Mouse (Mus musculus) limb, embryonic 15.5 days (tissue): Measurements from ENCODE around the gene Hsd17b2. TPM values are rescaled to one million over a fixed set of nuclear protein-coding genes. Genes with fewer than 3 reads are reported as not detected.

Experiments
- ATAC-seq: fragments of 200-750 bp; cut with Nextera tagmentation; 2 replicates; pipeline ENCODE4 v1.8.0; 2017; ENCODE audit warnings: low read depth, moderate TSS enrichment; ENCODE audit not compliant: insufficient number of reproducible peaks, low FRiP score, low TSS enrichment
- H3K27ac ChIP-seq: fragments of 300-500 bp; sonication (generic); 2 replicates; pipeline ENCODE4 v1.5.1; 2015; ENCODE audit warnings: moderate library complexity, mild to moderate bottlenecking, inconsistent platforms
- H3K27me3 ChIP-seq: fragments of 300-500 bp; sonication (generic); 2 replicates; pipeline ENCODE4 v1.6.1; 2015; ENCODE audit warnings: inconsistent platforms
- H3K36me3 ChIP-seq: fragments of 300-500 bp; sonication (generic); 2 replicates; pipeline ENCODE4 v1.6.1; 2015; ENCODE audit warnings: inconsistent platforms
- H3K4me1 ChIP-seq: fragments of 300-500 bp; sonication (generic); 2 replicates; pipeline ENCODE4 v1.6.1; 2015; ENCODE audit warnings: inconsistent platforms
- H3K4me2 ChIP-seq: fragments of 300-500 bp; sonication (generic); 2 replicates; pipeline ENCODE4 v1.6.1; 2015; ENCODE audit warnings: mild to moderate bottlenecking, inconsistent platforms
- H3K4me3 ChIP-seq: fragments of 300-500 bp; sonication (generic); 2 replicates; pipeline ENCODE4 v1.5.1; 2015; ENCODE audit warnings: mild to moderate bottlenecking, inconsistent platforms
- H3K9ac ChIP-seq: fragments of 300-500 bp; sonication (generic); 2 replicates; pipeline ENCODE4 v1.6.1; 2015; ENCODE audit warnings: inconsistent platforms
- H3K9me3 ChIP-seq: fragments of 300-500 bp; sonication (generic); 2 replicates; pipeline ENCODE4 v1.6.1; 2016; ENCODE audit warnings: inconsistent platforms
- WGBS: fragments of 180-500 bp; shearing (Covaris S2); methylation state at CpG from one replicate; pipeline ENCODE4 v1.1.7; 2015; 5-methylcytosine and 5-hydroxymethylcytosine counted together
- polyA plus RNA-seq: library from polyadenylated mRNA; unstranded; fragments of >200 nt; fragmentation: Nextera tagmentation; extraction: Ambion mirVana; gene quantifications from 2 replicates; pipeline ENCODE4 v1.2.1, GENCODE M21; 2015

Gene Hsd17b2
- polyA plus RNA-seq, 1 experiment from 2014 or later, result 2.7 TPM

GRCm38 (mm10) chr8:117747886-117748730 is 46.4 kb downstream of the Hsd17b2 start:
- WGBS, result 75% methylated on average over 8 of the region's 9 CpGs

GRCm38 (mm10) chr8:117749436-117749835 is 47.7 kb downstream of the Hsd17b2 start:
- H3K4me1 ChIP-seq, result no peaks in the 10 kb centered on the region
- no peak overlapping the region for H3K4me3 ChIP-seq
- H3K9ac ChIP-seq, result no peak overlapping the region
- no peak for ATAC-seq
- H3K4me2 ChIP-seq, result no peak overlapping the region
- H3K36me3 ChIP-seq, result no peaks in the 10 kb centered on the region
- 36% methylated on average over 2 of the region's 2 CpGs for WGBS
- no peaks in the 10 kb centered on the region for H3K9me3 ChIP-seq
- no peak overlapping the region for H3K27ac ChIP-seq
- no peaks in the 10 kb centered on the region for H3K27me3 ChIP-seq

More at GRCm38 (mm10) chr8:117747886-117748730, 46.4 kb downstream of the Hsd17b2 start:
- no peak overlapping the region for H3K4me3 ChIP-seq
- H3K9me3 ChIP-seq, result no peaks in the 10 kb centered on the region
- no peaks in the 10 kb centered on the region for H3K4me1 ChIP-seq
- H3K27ac ChIP-seq, result no peak overlapping the region
- H3K4me2 ChIP-seq, result no peak overlapping the region
- H3K36me3 ChIP-seq, result no peaks in the 10 kb centered on the region
- no peaks in the 10 kb centered on the region for H3K27me3 ChIP-seq
- no peak for ATAC-seq
- no peak overlapping the region for H3K9ac ChIP-seq

GRCm38 (mm10) chr8:117757900-117758299 is 56.2 kb downstream of the Hsd17b2 start:
- H3K9me3 ChIP-seq, result no peaks in the 10 kb centered on the region
- 74% methylated on average over 11 of the region's 11 CpGs for WGBS
- no peaks in the 10 kb centered on the region for H3K4me1 ChIP-seq
- H3K4me2 ChIP-seq, result no peak overlapping the region
- no peak overlapping the region for H3K4me3 ChIP-seq
- no peak overlapping the region for H3K27ac ChIP-seq
- no peak overlapping the region for H3K9ac ChIP-seq
- ATAC-seq, result no peak
- no peaks in the 10 kb centered on the region for H3K27me3 ChIP-seq
- no peaks in the 10 kb centered on the region for H3K36me3 ChIP-seq

GRCm38 (mm10) chr8:117762776-117763175 is 61.1 kb downstream of the Hsd17b2 start:
- Histone ChIP-seq H3K4me3 (no peak overlapping the region), H3K9me3 (no peaks in the 10 kb centered on the region), H3K4me2 (no peak overlapping the region), H3K36me3 (no peaks in the 10 kb centered on the region), H3K4me1 (no peaks in the 10 kb centered on the region), H3K9ac (no peak overlapping the region), H3K27ac (no peak overlapping the region), H3K27me3 (no peaks in the 10 kb centered on the region)
- ATAC-seq, result no peak
- WGBS, result 82% methylated on average over 6 of the region's 6 CpGs

GRCm38 (mm10) chr8:117764625-117765024 is 62.9 kb downstream of the Hsd17b2 start:
- no peaks in the 10 kb centered on the region for H3K36me3 ChIP-seq
- H3K4me3 ChIP-seq, result no peak overlapping the region
- no peak overlapping the region for H3K9ac ChIP-seq
- no peak overlapping the region for H3K4me2 ChIP-seq
- no peaks in the 10 kb centered on the region for H3K4me1 ChIP-seq
- no peaks in the 10 kb centered on the region for H3K9me3 ChIP-seq
- 55% methylated on average over 4 of the region's 4 CpGs for WGBS
- H3K27ac ChIP-seq, result no peak overlapping the region
- no peak for ATAC-seq
- H3K27me3 ChIP-seq, result no peaks in the 10 kb centered on the region

- 75% methylated on average over 5 of the region's 5 CpGs for WGBS
- Histone ChIP-seq H3K9ac (no peak overlapping the region), H3K27ac (no peak overlapping the region), H3K4me3 (no peak overlapping the region), H3K4me1 (no peaks in the 10 kb centered on the region), H3K9me3 (no peaks in the 10 kb centered on the region), H3K36me3 (no peaks in the 10 kb centered on the region), H3K4me2 (no peak overlapping the region), H3K27me3 (no peaks in the 10 kb centered on the region)
- no peak for ATAC-seq
Measured at GRCm38 (mm10) chr8:117765947-117766346, 64.2 kb downstream of the Hsd17b2 start.

GRCm38 (mm10) chr8:117768971-117769370 is 67.3 kb downstream of the Hsd17b2 start:
- H3K4me3 ChIP-seq, result no peak overlapping the region
- H3K36me3 ChIP-seq, result no peaks in the 10 kb centered on the region
- no peak overlapping the region for H3K9ac ChIP-seq
- no peaks in the 10 kb centered on the region for H3K9me3 ChIP-seq
- no peaks in the 10 kb centered on the region for H3K4me1 ChIP-seq
- no peak for ATAC-seq
- H3K27ac ChIP-seq, result no peak overlapping the region
- H3K27me3 ChIP-seq, result no peaks in the 10 kb centered on the region
- 80% methylated on average over 7 of the region's 7 CpGs for WGBS
- no peak overlapping the region for H3K4me2 ChIP-seq

GRCm38 (mm10) chr8:117771115-117771836 is 69.6 kb downstream of the Hsd17b2 start:
- Histone ChIP-seq H3K27ac (no peak overlapping the region), H3K9ac (no peak overlapping the region), H3K4me3 (no peak overlapping the region), H3K4me2 (no peak overlapping the region), H3K4me1 (no peaks in the 10 kb centered on the region), H3K36me3 (no peaks in the 10 kb centered on the region), H3K27me3 (no peaks in the 10 kb centered on the region), H3K9me3 (no peaks in the 10 kb centered on the region)
- no peak for ATAC-seq
- WGBS, result 75% methylated on average over 9 of the region's 9 CpGs

- Histone ChIP-seq H3K4me2 (no peak overlapping the region), H3K36me3 (no peaks in the 10 kb centered on the region), H3K4me3 (no peak overlapping the region), H3K9ac (no peak overlapping the region), H3K9me3 (no peaks in the 10 kb centered on the region), H3K4me1 (no peaks in the 10 kb centered on the region), H3K27me3 (no peaks in the 10 kb centered on the region), H3K27ac (no peak overlapping the region)
- no peak for ATAC-seq
- 61% methylated on average over 2 of the region's 2 CpGs for WGBS
Measured at GRCm38 (mm10) chr8:117772126-117772525, 70.4 kb downstream of the Hsd17b2 start.

- ATAC-seq, result no peak
- 48% methylated on average over 2 of the region's 2 CpGs for WGBS
- no peak overlapping the region for H3K4me3 ChIP-seq
- no peak overlapping the region for H3K4me2 ChIP-seq
- H3K4me1 ChIP-seq, result no peaks in the 10 kb centered on the region
- H3K9ac ChIP-seq, result no peak overlapping the region
- H3K27me3 ChIP-seq, result no peaks in the 10 kb centered on the region
- H3K36me3 ChIP-seq, result no peaks in the 10 kb centered on the region
- H3K27ac ChIP-seq, result no peak overlapping the region
- no peaks in the 10 kb centered on the region for H3K9me3 ChIP-seq
Measured at GRCm38 (mm10) chr8:117772597-117772996, 70.9 kb downstream of the Hsd17b2 start.

- no peak overlapping the region for H3K9ac ChIP-seq
- H3K36me3 ChIP-seq, result no peaks in the 10 kb centered on the region
- H3K4me2 ChIP-seq, result no peak overlapping the region
- no peaks in the 10 kb centered on the region for H3K4me1 ChIP-seq
- H3K27me3 ChIP-seq, result no peaks in the 10 kb centered on the region
- H3K9me3 ChIP-seq, result no peaks in the 10 kb centered on the region
- no peak for ATAC-seq
- H3K4me3 ChIP-seq, result no peak overlapping the region
- 41% methylated on average over 10 of the region's 10 CpGs for WGBS
- no peak overlapping the region for H3K27ac ChIP-seq
Measured at GRCm38 (mm10) chr8:117775626-117776025, 73.9 kb downstream of the Hsd17b2 start.

- Histone ChIP-seq H3K27me3 (no peaks in the 10 kb centered on the region), H3K4me3 (no peak overlapping the region), H3K9me3 (no peaks in the 10 kb centered on the region), H3K9ac (no peak overlapping the region), H3K4me1 (no peaks in the 10 kb centered on the region), H3K4me2 (no peak overlapping the region), H3K27ac (no peak overlapping the region), H3K36me3 (no peaks in the 10 kb centered on the region)
- 80% methylated on average over 10 of the region's 10 CpGs for WGBS
- ATAC-seq, result no peak
Measured at GRCm38 (mm10) chr8:117776075-117776474, 74.4 kb downstream of the Hsd17b2 start.
